Mouse (Mus musculus): Measurements from ENCODE around the gene Psd. TPM values are rescaled to one million over a fixed set of nuclear protein-coding genes. Genes with fewer than 3 reads are reported as not detected.
A peak's percentile ranks its signal among the peaks of the same experiment; 100 is the strongest.

Psd gene
- polyA plus RNA-seq, 1 experiment from 2014 or later: 8.8 TPM

DNA sequence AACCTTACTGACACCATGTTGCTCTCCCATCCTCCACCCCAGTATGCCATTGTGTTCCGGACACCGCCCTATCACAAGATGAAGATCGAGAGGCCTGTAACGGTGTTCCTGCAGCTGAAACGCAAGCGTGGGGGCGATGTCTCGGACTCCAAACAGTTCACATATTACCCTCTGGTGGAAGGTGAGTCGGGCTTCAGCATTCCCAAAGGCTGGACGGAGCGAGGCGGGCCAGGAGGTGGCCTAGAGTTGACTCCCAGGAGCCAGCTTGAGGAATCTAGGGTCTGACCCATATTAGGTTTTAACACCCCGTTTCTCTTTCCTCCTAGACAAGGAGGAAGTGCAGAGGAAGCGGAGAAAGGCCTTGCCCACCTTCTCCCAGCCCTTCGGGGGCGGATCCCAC, 18.7 kb downstream of the Psd start:
- peaks cover 5% of the 10 kb centered on the region; the same call in 1 of the 2 replicates for H3K36me3 ChIP-seq (ENCODE audit: control insufficient read depth, insufficient read depth, low read length)
- H3K9me3 ChIP-seq (replicated peaks; ENCODE audit: control insufficient read depth, low read length): no peaks in the 10 kb centered on the region
- 58% methylated on average over 16 of the region's 16 CpGs for WGBS (ENCODE audit: insufficient replicate concordance)
- H3K4me2 ChIP-seq: peak overlapping the region; percentile 84
- no peak overlapping the region for H3K27ac ChIP-seq (ENCODE audit: low read depth, low read length)
- H3K4me1 ChIP-seq (ENCODE audit: control insufficient read depth, insufficient read depth, low read length): peaks cover 17% of the 10 kb centered on the region
- H3K27me3 ChIP-seq (ENCODE audit: control insufficient read depth, insufficient read depth, low read length): peaks cover 41% of the 10 kb centered on the region
- no peak overlapping the region for H3K9ac ChIP-seq (ENCODE audit: low read depth, low read length)
- no peak for ATAC-seq (replicated peaks; ENCODE audit: insufficient number of reproducible peaks, low FRiP score, low TSS enrichment)
- no peak overlapping the region for H3K4me3 ChIP-seq (ENCODE audit: low read depth, low read length)

DNA sequence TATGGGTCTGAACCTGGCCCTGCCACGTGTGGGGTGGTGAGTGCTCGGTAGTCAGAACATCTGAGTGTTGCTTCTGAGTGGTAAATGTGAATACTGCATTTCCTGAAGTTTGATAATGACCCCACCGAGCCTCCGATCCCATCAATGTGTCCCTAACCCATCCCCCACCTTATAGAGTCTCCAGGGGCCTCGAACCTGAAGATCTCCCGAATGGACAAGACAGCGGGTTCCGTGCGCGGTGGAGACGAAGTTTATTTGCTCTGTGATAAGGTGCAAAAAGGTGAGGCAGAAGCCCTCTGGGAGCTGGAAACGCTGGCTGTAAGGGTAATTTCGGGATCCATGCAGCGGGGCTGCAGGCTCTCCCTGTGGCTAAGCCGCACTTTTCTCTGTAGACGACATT, 19.2 kb downstream of the Psd start:
- no peak overlapping the region for H3K4me3 ChIP-seq (ENCODE audit: low read depth, low read length)
- H3K36me3 ChIP-seq (ENCODE audit: control insufficient read depth, insufficient read depth, low read length): peaks cover 3% of the 10 kb centered on the region; the same call in 1 of the 2 replicates
- H3K4me2 ChIP-seq: no peak overlapping the region
- 69% methylated on average over 16 of the region's 16 CpGs for WGBS (ENCODE audit: insufficient replicate concordance)
- no peak for ATAC-seq (replicated peaks; ENCODE audit: insufficient number of reproducible peaks, low FRiP score, low TSS enrichment)
- peaks cover 15% of the 10 kb centered on the region for H3K4me1 ChIP-seq (ENCODE audit: control insufficient read depth, insufficient read depth, low read length)
- no peaks in the 10 kb centered on the region for H3K9me3 ChIP-seq (replicated peaks; ENCODE audit: control insufficient read depth, low read length)
- peaks cover 35% of the 10 kb centered on the region for H3K27me3 ChIP-seq (ENCODE audit: control insufficient read depth, insufficient read depth, low read length)
- no peak overlapping the region for H3K9ac ChIP-seq (ENCODE audit: low read depth, low read length)
- no peak overlapping the region for H3K27ac ChIP-seq (ENCODE audit: low read depth, low read length)

DNA sequence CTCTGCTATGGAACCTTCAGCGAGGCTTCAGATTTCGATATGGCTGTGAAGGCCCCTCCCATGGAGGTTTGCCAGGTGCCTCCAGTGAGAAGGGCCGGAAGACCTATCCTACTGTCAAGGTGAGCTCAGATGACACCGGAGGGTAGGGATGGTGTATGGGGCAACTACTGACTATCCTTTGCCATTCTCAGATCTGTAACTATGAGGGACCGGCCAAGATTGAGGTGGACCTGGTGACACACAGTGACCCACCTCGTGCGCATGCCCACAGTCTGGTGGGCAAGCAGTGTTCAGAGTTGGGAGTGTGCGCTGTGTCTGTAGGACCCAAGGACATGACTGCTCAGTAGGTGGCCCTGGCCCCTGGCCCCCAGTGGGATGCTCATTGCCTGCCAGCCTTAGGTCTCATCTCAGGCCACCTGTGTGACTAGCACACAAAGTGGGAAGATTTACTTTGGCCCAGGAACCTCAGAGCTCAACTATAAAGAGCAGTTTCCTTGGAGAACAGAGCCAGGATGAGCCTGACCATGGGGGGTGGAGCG, 20.1 kb downstream of the Psd start:
- H3K4me2 ChIP-seq: no peak overlapping the region

DNA sequence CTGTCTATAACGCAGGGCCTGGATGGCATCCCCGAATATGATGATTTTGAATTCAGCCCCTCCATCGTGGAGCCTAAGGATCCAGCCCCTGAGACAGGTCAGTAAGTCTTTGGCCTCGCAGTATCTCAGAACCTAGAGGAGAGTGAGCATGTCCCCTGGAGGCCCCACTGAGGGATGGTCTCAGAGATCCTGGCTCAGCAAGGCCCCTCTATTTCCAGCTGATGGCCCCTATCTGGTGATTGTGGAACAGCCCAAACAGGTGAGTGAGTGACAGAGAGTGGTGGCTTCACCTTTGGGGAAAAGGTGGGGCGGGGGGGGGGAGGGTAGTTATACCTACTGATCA, 20.7 kb downstream of the Psd start:
- no peaks in the 10 kb centered on the region for H3K9me3 ChIP-seq (replicated peaks; ENCODE audit: control insufficient read depth, low read length)
- H3K36me3 ChIP-seq (ENCODE audit: control insufficient read depth, insufficient read depth, low read length): 0 out of 2 replicates have a peak, but pooled peaks cover 3% of the 10 kb centered on the region
- no peak overlapping the region for H3K27ac ChIP-seq (ENCODE audit: low read depth, low read length)
- peaks cover 15% of the 10 kb centered on the region for H3K4me1 ChIP-seq (ENCODE audit: control insufficient read depth, insufficient read depth, low read length)
- peaks cover 30% of the 10 kb centered on the region for H3K27me3 ChIP-seq (ENCODE audit: control insufficient read depth, insufficient read depth, low read length)
- H3K4me2 ChIP-seq: peak overlapping the region; percentile 100
- 53% methylated on average over 5 of the region's 5 CpGs for WGBS (ENCODE audit: insufficient replicate concordance)
- H3K4me3 ChIP-seq (ENCODE audit: low read depth, low read length): peak overlapping the region; percentile 72
- peak overlapping the region; percentile 79 for H3K9ac ChIP-seq (ENCODE audit: low read depth, low read length)
- ATAC-seq (replicated peaks; ENCODE audit: insufficient number of reproducible peaks, low FRiP score, low TSS enrichment): no peak

More for the DNA sequence above, 20.1 kb downstream of the Psd start:
- Histone ChIP-seq H3K36me3 (ENCODE audit: control insufficient read depth, insufficient read depth, low read length) (0 out of 2 replicates have a peak, but pooled peaks cover 3% of the 10 kb centered on the region), H3K4me3 (ENCODE audit: low read depth, low read length) (no peak overlapping the region), H3K27me3 (ENCODE audit: control insufficient read depth, insufficient read depth, low read length) (peaks cover 30% of the 10 kb centered on the region), H3K27ac (ENCODE audit: low read depth, low read length) (no peak overlapping the region), H3K4me1 (ENCODE audit: control insufficient read depth, insufficient read depth, low read length) (peaks cover 15% of the 10 kb centered on the region), H3K9ac (ENCODE audit: low read depth, low read length) (no peak overlapping the region), H3K9me3 (replicated peaks; ENCODE audit: control insufficient read depth, low read length) (no peaks in the 10 kb centered on the region)
- 91% methylated on average over 9 of the region's 9 CpGs for WGBS (ENCODE audit: insufficient replicate concordance)
- ATAC-seq (replicated peaks; ENCODE audit: insufficient number of reproducible peaks, low FRiP score, low TSS enrichment): no peak

DNA sequence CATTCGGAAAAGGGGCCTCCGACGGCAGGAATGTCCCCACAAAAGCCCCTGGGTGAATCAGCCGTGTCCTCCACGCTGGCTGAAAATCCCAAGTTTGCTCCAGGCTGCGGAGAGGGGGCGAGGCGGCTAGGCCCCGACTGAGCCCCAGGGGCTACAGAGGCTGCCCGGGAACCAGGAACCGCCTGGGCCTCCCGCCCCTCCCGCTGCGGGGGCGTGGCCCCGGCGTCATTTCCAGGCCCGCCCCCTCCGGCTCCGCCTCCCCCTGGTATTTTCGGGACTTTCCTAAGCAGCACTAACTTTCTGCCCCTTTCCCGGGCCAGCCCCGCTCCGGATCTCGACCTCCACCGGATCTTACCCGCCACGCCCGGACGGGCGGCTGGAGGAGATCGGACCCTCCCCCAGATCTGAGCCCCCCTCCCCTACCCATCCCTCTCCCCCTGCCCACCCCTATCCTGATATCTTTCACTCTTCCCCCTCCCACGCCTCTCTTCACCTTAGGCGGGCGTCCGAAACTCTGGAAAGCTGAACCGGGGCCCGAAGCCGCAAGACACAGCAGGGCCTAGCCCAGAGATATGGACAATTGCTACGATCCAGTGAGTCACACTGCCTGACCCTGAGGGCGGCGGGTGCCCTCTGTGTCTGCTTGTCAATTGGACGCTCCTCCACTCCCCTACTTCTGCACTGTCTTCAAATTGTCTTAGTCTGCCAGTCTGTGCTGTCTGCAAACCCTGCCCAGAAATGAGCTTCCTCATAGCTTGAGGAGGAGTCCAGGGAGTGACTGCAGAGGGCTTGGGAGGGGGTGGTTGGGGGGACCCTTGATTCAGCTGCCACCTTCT, 21.3 kb downstream of the Psd start:
- peak overlapping the region; percentile 100 for H3K4me2 ChIP-seq
- H3K9me3 ChIP-seq (replicated peaks; ENCODE audit: control insufficient read depth, low read length): no peaks in the 10 kb centered on the region
- H3K4me1 ChIP-seq (ENCODE audit: control insufficient read depth, insufficient read depth, low read length): peaks cover 15% of the 10 kb centered on the region
- 0 out of 2 replicates have a peak, but pooled peaks cover 2% of the 10 kb centered on the region for H3K36me3 ChIP-seq (ENCODE audit: control insufficient read depth, insufficient read depth, low read length)
- ATAC-seq (replicated peaks; ENCODE audit: insufficient number of reproducible peaks, low FRiP score, low TSS enrichment): peak; percentile 76
- peak overlapping the region; percentile 79 for H3K9ac ChIP-seq (ENCODE audit: low read depth, low read length)
- peak overlapping the region; percentile 70 for H3K27ac ChIP-seq (ENCODE audit: low read depth, low read length)
- H3K4me3 ChIP-seq (ENCODE audit: low read depth, low read length): peak overlapping the region; percentile 72
- under 1% methylated on average over 42 of the region's 43 CpGs for WGBS (ENCODE audit: insufficient replicate concordance)
- peaks cover 24% of the 10 kb centered on the region for H3K27me3 ChIP-seq (ENCODE audit: control insufficient read depth, insufficient read depth, low read length)

DNA sequence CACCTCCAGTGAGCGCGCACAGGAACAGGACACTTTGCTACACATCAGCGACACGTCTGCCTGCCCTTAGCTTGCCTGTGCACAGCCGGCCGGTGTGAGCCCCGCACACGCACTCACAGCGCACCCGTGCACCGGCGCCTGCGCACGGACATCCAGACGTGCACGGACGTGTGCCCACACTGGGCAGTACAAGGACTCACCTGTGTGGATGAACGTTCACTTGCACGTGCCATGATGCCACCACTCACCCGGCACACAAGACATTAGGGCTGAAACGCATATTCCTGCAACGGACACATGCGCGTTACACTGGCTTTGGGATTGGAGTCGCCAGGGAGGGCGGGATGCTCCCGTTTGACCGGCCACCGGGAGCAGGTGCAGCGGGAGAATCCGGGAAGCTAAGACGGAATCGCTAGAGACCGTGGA, 22.0 kb downstream of the Psd start:
- no peaks in the 10 kb centered on the region for H3K36me3 ChIP-seq (ENCODE audit: control insufficient read depth, insufficient read depth, low read length)
- peak overlapping the region; percentile 72 for H3K4me3 ChIP-seq (ENCODE audit: low read depth, low read length)
- H3K4me1 ChIP-seq (ENCODE audit: control insufficient read depth, insufficient read depth, low read length): peaks cover 15% of the 10 kb centered on the region
- peaks cover 21% of the 10 kb centered on the region for H3K27me3 ChIP-seq (ENCODE audit: control insufficient read depth, insufficient read depth, low read length)
- under 1% methylated on average over 34 of the region's 34 CpGs for WGBS (ENCODE audit: insufficient replicate concordance)
- H3K27ac ChIP-seq (ENCODE audit: low read depth, low read length): peak overlapping the region; percentile 70
- ATAC-seq (replicated peaks; ENCODE audit: insufficient number of reproducible peaks, low FRiP score, low TSS enrichment): peak; percentile 9; the same call in 1 of the 2 replicates
- H3K9ac ChIP-seq (ENCODE audit: low read depth, low read length): peak overlapping the region; percentile 79
- peak overlapping the region; percentile 100 for H3K4me2 ChIP-seq
- H3K9me3 ChIP-seq (replicated peaks; ENCODE audit: control insufficient read depth, low read length): no peaks in the 10 kb centered on the region

DNA sequence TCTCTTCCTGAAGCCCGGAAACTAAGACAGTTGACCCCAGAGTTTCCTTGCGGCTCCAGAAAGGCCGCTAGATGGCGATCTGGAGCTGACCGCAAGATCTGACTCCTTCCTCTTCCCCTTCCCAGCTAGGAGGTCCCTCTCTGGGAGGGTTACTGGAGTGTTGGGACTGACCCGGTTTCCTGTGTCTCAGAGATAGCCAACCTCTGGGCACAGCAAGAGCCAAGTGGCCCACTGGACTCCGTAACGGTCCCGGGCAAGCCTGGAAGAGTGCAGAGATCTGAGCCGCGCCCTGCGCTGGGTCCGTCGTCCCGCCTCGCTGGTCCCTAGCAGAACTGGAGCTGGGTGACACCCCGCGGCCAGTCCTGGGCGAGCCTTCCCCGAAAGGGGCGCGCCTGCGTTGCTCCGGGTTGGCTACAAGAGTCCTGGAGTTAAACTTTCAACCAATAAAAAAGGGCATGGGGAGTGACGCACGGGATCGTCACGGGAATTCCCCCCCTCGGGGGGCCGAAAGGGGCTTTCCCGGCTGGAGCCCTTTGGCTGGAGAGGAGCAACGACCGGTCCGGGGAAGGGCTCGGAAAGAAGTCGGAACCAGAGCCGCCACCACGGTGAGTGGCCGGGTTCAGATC, 22.6 kb downstream of the Psd start, which contains the start of gene Nfkb2:
TSS of gene Nfkb2 (plus strand) at position 105 of the 626 bp plus-strand sequence.
- peaks cover 15% of the 10 kb centered on the region for H3K4me1 ChIP-seq (ENCODE audit: control insufficient read depth, insufficient read depth, low read length)
- H3K9ac ChIP-seq (ENCODE audit: low read depth, low read length): peak within 1 kb of the TSS; percentile 79
- peak within 1 kb of the TSS; percentile 70 for H3K27ac ChIP-seq (ENCODE audit: low read depth, low read length)
- WGBS (ENCODE audit: insufficient replicate concordance): under 1% methylated on average over 39 of the region's 39 CpGs
- peak within 1 kb of the TSS; percentile 100 for H3K4me2 ChIP-seq
- H3K36me3 ChIP-seq (ENCODE audit: control insufficient read depth, insufficient read depth, low read length): no peaks in the 10 kb centered on the region
- no peaks in the 10 kb centered on the region for H3K9me3 ChIP-seq (replicated peaks; ENCODE audit: control insufficient read depth, low read length)
- peak within 1 kb of the TSS; percentile 72 for H3K4me3 ChIP-seq (ENCODE audit: low read depth, low read length)
- ATAC-seq (replicated peaks; ENCODE audit: insufficient number of reproducible peaks, low FRiP score, low TSS enrichment): peak; percentile 81
- peaks cover 17% of the 10 kb centered on the region for H3K27me3 ChIP-seq (ENCODE audit: control insufficient read depth, insufficient read depth, low read length)
